Mouse (Mus musculus): Measurements from ENCODE around the gene Olfr1128.

- TF ChIP-seq CTCF (IDR thresholded peaks at IDR 0.05; ENCODE audit: control insufficient read depth, insufficient read depth, insufficient read length), result no peak
- no peak for TF ChIP-seq CEBPB (IDR thresholded peaks at IDR 0.05; ENCODE audit: low read depth)
- TF ChIP-seq MYOD1 (IDR thresholded peaks at IDR 0.05; ENCODE audit: control insufficient read depth, insufficient read length, low read depth), result no peak
- no peak for TF ChIP-seq MAX (IDR thresholded peaks at IDR 0.05)
- no peak for TF ChIP-seq USF1 (IDR thresholded peaks at IDR 0.05; ENCODE audit: low read depth)
- TF ChIP-seq FOSL1 (IDR thresholded peaks at IDR 0.05; ENCODE audit: insufficient read depth, low read length, poor library complexity, severe bottlenecking), result no peak
- no peak for TF ChIP-seq MYOG (IDR thresholded peaks at IDR 0.05; ENCODE audit: control insufficient read depth, extremely low read depth, insufficient read length)
These were observed 10.5 kb downstream of the Olfr1128 start for GRCm38 (mm10) chr2:87534826-87535225.

All from C2C12 (cell line).